Mouse (Mus musculus): ENCODE data around the gene Bmp5. TPM values are rescaled to one million over a fixed set of nuclear protein-coding genes. Genes with fewer than 3 reads are reported as not detected.
A peak's percentile ranks its signal among the peaks of the same experiment; 100 is the strongest.

Bmp5 gene
- polyA plus RNA-seq, 1 experiment from 2014 or later, result 9.4 TPM

DNA sequence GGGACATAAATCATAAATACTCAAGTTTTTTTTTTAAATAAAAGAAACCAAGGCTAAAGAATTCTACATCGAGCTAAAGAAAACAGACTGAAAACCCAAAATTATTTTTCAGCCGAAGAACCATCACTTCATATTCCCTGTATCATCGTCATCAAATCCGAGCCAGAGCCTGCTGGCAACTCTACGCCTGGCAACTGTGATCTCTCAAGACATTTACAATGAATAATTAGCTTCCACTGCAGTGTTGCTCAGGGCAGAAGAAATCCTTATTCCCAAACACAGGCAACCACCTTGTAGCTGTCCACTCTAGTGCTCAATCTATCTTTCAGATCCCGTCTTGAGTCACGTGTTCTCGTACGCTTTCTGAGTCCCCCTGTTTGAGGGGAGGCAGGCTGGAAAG is 126.1 kb downstream of the Bmp5 start:
- Histone ChIP-seq H3K4me1 (no peaks in the 10 kb centered on the region), H3K27me3 (no peaks in the 10 kb centered on the region)
- 65% methylated on average over 9 of the region's 9 CpGs for whole genome bisulfite sequencing

DNA sequence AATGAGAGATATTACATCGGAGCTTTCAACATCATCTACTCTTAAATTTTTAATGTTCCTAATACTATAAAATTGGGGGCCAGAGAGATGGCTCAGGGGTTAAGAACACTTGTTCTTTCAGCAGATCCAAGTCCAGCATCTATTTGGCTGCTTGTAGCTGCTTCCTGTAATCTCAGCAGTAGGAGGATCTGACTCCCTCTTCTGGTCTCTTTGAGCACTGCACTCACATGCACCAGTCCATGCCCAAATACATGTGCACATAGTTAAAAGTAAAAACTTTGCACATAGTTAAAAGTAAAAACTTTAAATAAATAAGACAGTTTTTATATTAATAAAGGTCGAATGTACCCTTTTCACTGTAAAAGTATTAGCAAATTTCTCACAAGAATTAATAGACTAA is 130.3 kb downstream of the Bmp5 start:
- Histone ChIP-seq H3K4me3 (replicated peaks) (no peak overlapping the region), H3K36me3 (no peaks in the 10 kb centered on the region), H3K4me2 (replicated peaks) (no peak overlapping the region), H3K27ac (replicated peaks) (no peak overlapping the region), H3K9me3 (replicated peaks) (no peaks in the 10 kb centered on the region), H3K27me3 (no peaks in the 10 kb centered on the region), H3K4me1 (0 out of 2 replicates have a peak, but pooled peaks cover 3% of the 10 kb centered on the region), H3K9ac (no peak overlapping the region)
- 62% methylated on average over 2 of the region's 2 CpGs for WGBS
- no peak for ATAC-seq (ENCODE audit: insufficient number of reproducible peaks, low FRiP score, low TSS enrichment, low read depth)

More for the DNA sequence above, 126.1 kb downstream of the Bmp5 start:
- H3K4me3 ChIP-seq (replicated peaks), result no peak overlapping the region
- no peaks in the 10 kb centered on the region for H3K36me3 ChIP-seq
- H3K9ac ChIP-seq, result no peak overlapping the region
- no peak overlapping the region for H3K4me2 ChIP-seq (replicated peaks)
- ATAC-seq (ENCODE audit: insufficient number of reproducible peaks, low FRiP score, low TSS enrichment, low read depth), result no peak
- no peak overlapping the region for H3K27ac ChIP-seq (replicated peaks)
- H3K9me3 ChIP-seq (replicated peaks), result no peaks in the 10 kb centered on the region

DNA sequence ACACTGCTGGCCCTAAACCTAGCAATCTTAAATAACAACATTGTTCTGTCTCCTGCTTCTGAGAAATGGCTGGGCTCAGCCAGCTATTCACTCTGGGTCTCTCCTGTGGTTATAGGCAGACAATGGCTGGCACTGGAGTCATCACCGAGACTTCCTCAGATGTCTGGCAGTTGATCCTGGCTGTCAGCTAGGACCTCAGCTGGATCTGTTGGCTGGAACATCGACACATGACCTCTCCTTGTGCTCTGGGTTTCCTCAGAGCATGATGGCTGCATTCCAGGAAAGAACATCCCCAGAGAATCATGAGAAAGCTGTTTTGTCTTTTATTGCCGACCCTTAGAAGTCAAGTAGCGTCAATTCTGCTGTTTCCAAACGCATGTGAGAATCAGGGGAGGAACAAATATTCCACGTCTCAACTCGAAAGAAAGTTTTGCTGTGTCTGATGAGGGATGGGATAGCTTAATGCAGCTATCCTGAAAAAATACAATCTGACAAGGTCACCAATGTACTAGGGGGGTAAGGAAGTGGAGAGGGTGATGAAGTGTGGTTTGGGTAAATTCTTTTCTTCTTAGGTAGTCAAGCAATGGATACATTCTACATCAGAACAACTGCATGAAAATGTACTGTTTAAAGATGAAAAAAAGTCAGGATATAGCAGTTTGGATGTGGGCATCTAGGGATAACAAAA is 135.1 kb downstream of the Bmp5 start:
- no peak overlapping the region for H3K4me2 ChIP-seq (replicated peaks)
- H3K36me3 ChIP-seq, result no peaks in the 10 kb centered on the region
- 0 out of 2 replicates have a peak, but pooled peaks cover 3% of the 10 kb centered on the region for H3K4me1 ChIP-seq
- H3K9me3 ChIP-seq (replicated peaks), result no peaks in the 10 kb centered on the region
- no peaks in the 10 kb centered on the region for H3K27me3 ChIP-seq
- H3K4me3 ChIP-seq (replicated peaks), result no peak overlapping the region
- 25% methylated on average over 7 of the region's 7 CpGs for WGBS
- peak; percentile 39 for ATAC-seq (ENCODE audit: insufficient number of reproducible peaks, low FRiP score, low TSS enrichment, low read depth)
- H3K27ac ChIP-seq (replicated peaks), result peak overlapping the region; percentile 55
- H3K9ac ChIP-seq, result no peak overlapping the region

DNA sequence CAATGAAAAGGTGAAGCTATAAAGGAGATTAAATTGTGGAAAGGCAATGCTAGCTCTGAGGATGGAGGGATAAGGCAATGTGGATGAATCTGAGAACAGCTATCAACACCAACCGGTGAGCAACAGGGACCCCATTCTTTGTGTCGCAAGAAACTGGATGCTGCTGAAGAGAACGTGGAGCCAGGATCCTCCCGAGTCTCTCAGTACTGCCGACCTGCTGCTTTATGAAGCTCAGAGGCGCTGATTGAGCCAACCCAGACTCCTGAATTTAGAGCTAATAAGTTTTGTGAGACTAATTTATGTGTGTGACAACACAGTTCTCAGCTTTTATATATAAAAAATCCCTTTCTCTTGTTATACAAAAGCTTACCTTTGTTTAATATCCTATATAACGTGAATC is 136.4 kb downstream of the Bmp5 start:
- 56% methylated on average over 7 of the region's 7 CpGs for WGBS
- no peaks in the 10 kb centered on the region for H3K36me3 ChIP-seq
- H3K9ac ChIP-seq, result no peak overlapping the region
- H3K9me3 ChIP-seq (replicated peaks), result no peaks in the 10 kb centered on the region
- no peak for ATAC-seq (ENCODE audit: insufficient number of reproducible peaks, low FRiP score, low TSS enrichment, low read depth)
- H3K4me3 ChIP-seq (replicated peaks), result no peak overlapping the region
- H3K27ac ChIP-seq (replicated peaks), result no peak overlapping the region
- H3K4me1 ChIP-seq, result 0 out of 2 replicates have a peak, but pooled peaks cover 3% of the 10 kb centered on the region
- no peaks in the 10 kb centered on the region for H3K27me3 ChIP-seq
- no peak overlapping the region for H3K4me2 ChIP-seq (replicated peaks)

DNA sequence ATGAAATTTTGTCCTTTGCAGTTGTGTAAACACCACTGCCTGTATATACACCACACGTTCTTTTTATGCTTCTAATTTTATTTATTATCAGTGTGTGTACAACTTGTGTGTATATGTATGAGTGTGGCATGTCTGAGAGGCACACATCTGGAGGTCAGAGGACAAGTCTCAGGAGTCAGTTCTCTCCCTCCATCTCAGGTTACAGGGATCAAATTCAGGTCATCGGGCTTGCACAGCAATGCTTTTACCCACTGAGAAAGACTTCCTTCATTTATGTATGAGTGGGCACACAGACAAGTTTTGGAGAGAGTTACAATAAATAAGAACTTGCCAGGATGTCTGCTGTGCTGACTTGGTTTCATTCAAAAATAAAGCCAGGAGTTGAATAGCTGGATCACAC is 140.9 kb downstream of the Bmp5 start:
- Histone ChIP-seq H3K27ac (replicated peaks) (no peak overlapping the region), H3K9me3 (replicated peaks) (no peaks in the 10 kb centered on the region), H3K9ac (no peak overlapping the region), H3K4me2 (replicated peaks) (no peak overlapping the region), H3K4me3 (replicated peaks) (no peak overlapping the region), H3K27me3 (no peaks in the 10 kb centered on the region), H3K36me3 (no peaks in the 10 kb centered on the region), H3K4me1 (no peaks in the 10 kb centered on the region)
- no peak for ATAC-seq (ENCODE audit: insufficient number of reproducible peaks, low FRiP score, low TSS enrichment, low read depth)
- WGBS, result 17% methylated on average over 2 of the region's 2 CpGs

DNA sequence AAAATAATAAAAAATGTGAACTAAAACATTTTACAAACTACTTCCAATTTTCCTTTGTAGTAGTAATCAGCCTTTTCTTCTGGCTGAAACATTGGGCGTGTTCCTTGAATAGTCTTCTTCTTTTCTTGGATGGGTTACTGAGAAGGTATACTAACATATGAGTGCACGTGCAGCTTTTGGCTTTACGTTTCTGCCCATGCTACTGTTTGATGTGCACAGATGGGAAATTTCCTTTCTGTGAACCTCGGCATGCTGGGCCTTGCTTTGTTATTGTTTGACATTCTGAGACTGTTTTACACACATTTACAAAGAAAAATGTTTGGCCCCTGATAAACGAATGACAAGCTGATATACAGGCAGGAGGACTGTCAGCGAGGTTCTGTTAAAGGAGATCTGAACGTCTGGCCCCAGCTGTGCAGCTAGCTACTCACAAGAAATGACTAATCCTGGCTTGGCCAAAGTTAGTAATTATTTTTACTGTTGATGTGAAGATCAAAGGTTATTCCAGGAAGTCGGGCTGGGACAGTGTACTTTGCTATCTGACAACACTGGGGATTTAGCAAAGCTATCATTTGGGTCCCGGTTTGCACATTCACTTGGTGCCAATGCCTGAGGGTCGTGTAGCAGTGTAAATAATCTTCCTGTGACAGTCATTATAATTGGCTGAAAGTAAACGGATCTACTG is 152.2 kb downstream of the Bmp5 start:
- Histone ChIP-seq H3K4me2 (replicated peaks) (no peak overlapping the region), H3K27me3 (no peaks in the 10 kb centered on the region), H3K27ac (replicated peaks) (no peak overlapping the region), H3K9ac (no peak overlapping the region), H3K36me3 (no peaks in the 10 kb centered on the region), H3K4me3 (replicated peaks) (no peak overlapping the region), H3K9me3 (replicated peaks) (no peaks in the 10 kb centered on the region), H3K4me1 (no peaks in the 10 kb centered on the region)
- no peak for ATAC-seq (ENCODE audit: insufficient number of reproducible peaks, low FRiP score, low TSS enrichment, low read depth)
- WGBS, result 39% methylated on average over 11 of the region's 11 CpGs

DNA sequence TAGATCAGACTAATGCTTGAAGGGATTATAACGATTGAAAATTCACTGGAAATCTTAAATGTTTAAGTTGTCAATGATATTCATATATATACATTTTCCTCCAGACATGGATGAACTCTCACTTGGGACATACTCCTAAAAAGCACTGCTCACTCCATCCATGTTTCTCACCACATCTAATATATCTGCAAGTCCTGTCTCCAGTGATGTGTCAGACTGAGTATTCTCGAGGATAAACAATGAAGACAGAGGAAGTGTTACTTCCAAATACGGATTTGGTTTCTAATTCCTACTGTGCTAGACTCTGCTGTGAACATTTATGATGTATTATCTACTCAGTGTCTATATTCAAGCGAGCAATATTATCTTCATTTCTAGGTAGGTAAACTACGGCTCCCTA is 152.9 kb downstream of the Bmp5 start:
- Histone ChIP-seq H3K36me3 (no peaks in the 10 kb centered on the region), H3K4me1 (no peaks in the 10 kb centered on the region), H3K9me3 (replicated peaks) (no peaks in the 10 kb centered on the region), H3K4me3 (replicated peaks) (no peak overlapping the region), H3K4me2 (replicated peaks) (no peak overlapping the region), H3K27me3 (no peaks in the 10 kb centered on the region), H3K27ac (replicated peaks) (no peak overlapping the region), H3K9ac (no peak overlapping the region)
- no peak for ATAC-seq (ENCODE audit: insufficient number of reproducible peaks, low FRiP score, low TSS enrichment, low read depth)
- 62% methylated on average over 5 of the region's 5 CpGs for WGBS

DNA sequence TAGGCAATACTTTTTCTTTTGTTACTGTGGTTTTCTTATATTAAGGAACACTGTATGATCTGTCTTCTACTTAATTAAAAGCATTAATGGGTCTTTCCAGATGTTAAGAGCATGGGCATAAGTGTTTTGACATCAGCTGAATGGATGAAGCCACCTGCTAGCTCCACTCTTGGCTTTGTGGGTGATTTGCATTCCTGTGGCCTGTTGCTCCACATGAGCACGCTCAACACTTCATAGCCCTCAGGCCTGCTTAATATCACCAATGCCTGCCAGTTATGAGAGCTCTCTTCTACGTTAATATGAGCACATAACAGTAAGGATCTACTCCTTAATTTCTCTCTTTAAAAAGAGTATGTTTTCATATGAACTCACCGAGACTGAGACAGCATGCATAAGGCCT is 169.5 kb downstream of the Bmp5 start:
- 42% methylated on average over 3 of the region's 3 CpGs for whole genome bisulfite sequencing
- ATAC-seq (ENCODE audit: insufficient number of reproducible peaks, low FRiP score, low TSS enrichment, low read depth), result no peak
- H3K27ac ChIP-seq (replicated peaks), result no peak overlapping the region
- no peak overlapping the region for H3K9ac ChIP-seq
- no peaks in the 10 kb centered on the region for H3K4me1 ChIP-seq
- no peaks in the 10 kb centered on the region for H3K9me3 ChIP-seq (replicated peaks)
- H3K4me2 ChIP-seq (replicated peaks), result no peak overlapping the region
- H3K27me3 ChIP-seq, result no peaks in the 10 kb centered on the region
- H3K4me3 ChIP-seq (replicated peaks), result no peak overlapping the region
- H3K36me3 ChIP-seq, result no peaks in the 10 kb centered on the region

Small RNAs within 50 kb of the gene (microRNA-seq; reads per million reads assigned to microRNA genes)
- gene Gm44355 (ENCODE audit: borderline number of aligned reads), result not detected

Other genes with a start within 250 kb of the Bmp5 start
- 131 and 144 TPM in 2 replicates for gene Tmod3, start 215.7 kb upstream of the Bmp5 start, polyA plus RNA-seq (2015; fragmentation: Nextera tagmentation; extraction: Ambion mirVana)
- 21.8 and 23.7 TPM in 2 replicates for gene Tmod2, start 164.0 kb upstream of the Bmp5 start, polyA plus RNA-seq (2015; fragmentation: Nextera tagmentation; extraction: Ambion mirVana)
- gene Lysmd2, start 149.6 kb upstream of the Bmp5 start, polyA plus RNA-seq (2015; fragmentation: Nextera tagmentation; extraction: Ambion mirVana), result 49.2 TPM in 2 replicates
- 1.8 and 4.1 TPM in 2 replicates for gene Scg3, start 91.3 kb upstream of the Bmp5 start, polyA plus RNA-seq (2015; fragmentation: Nextera tagmentation; extraction: Ambion mirVana)
- 2.4 and 3.2 TPM in 2 replicates for gene Hmgcll1, start 239.5 kb downstream of the Bmp5 start, polyA plus RNA-seq (2015; fragmentation: Nextera tagmentation; extraction: Ambion mirVana)

Data from embryonic facial prominence, embryonic 15.5 days (tissue).